Mouse (Mus musculus): ENCODE results near the gene Rb1. TPM values are rescaled to one million over a fixed set of nuclear protein-coding genes. Genes with fewer than 3 reads are reported as not detected.

Gene Rb1
- polyA plus RNA-seq (2016; fragmentation: Nextera tagmentation; extraction: Ambion mirVana) = 34.2 and 36.4 TPM in 2 replicates

GRCm38 (mm10) chr14:73325456-73326381 lies at the start of gene Rb1:
Gene Rb1, minus strand, starts transcription at chr14:73325822.
- H3K9me3 ChIP-seq (replicated peaks) = no peaks in the 10 kb centered on the region
- H3K4me1 ChIP-seq = peaks cover 16% of the 10 kb centered on the region
- H3K27ac ChIP-seq = peak within 1 kb of the TSS; percentile 90
- peak within 1 kb of the TSS; percentile 97 for H3K4me3 ChIP-seq
- H3K9ac ChIP-seq = peak within 1 kb of the TSS; percentile 80
- ATAC-seq (ENCODE audit: low FRiP score) = peak; percentile 92
- H3K27me3 ChIP-seq = no peaks in the 10 kb centered on the region
- WGBS = under 1% methylated on average over 93 of the region's 135 CpGs
- peaks cover 2% of the 10 kb centered on the region; the same call in 1 of the 2 replicates for H3K36me3 ChIP-seq
- H3K4me2 ChIP-seq (replicated peaks) = peak within 1 kb of the TSS; percentile 78

GRCm38 (mm10) chr14:73374315-73374890 lies 48.8 kb upstream of the Rb1 start:
- no peak overlapping the region for H3K4me2 ChIP-seq (replicated peaks)
- H3K9me3 ChIP-seq (replicated peaks) = no peaks in the 10 kb centered on the region
- peaks cover 4% of the 10 kb centered on the region; the same call in 1 of the 2 replicates for H3K4me1 ChIP-seq
- ATAC-seq (ENCODE audit: low FRiP score) = no peak
- 74% methylated on average over 11 of the region's 11 CpGs for WGBS
- H3K27ac ChIP-seq = no peak overlapping the region
- no peak overlapping the region for H3K9ac ChIP-seq
- no peak overlapping the region for H3K4me3 ChIP-seq
- no peaks in the 10 kb centered on the region for H3K27me3 ChIP-seq
- H3K36me3 ChIP-seq = peaks cover 23% of the 10 kb centered on the region

GRCm38 (mm10) chr14:73373606-73374005 lies 48.0 kb upstream of the Rb1 start:
- Histone ChIP-seq H3K27ac (no peak overlapping the region), H3K4me3 (no peak overlapping the region), H3K36me3 (peaks cover 20% of the 10 kb centered on the region), H3K4me2 (replicated peaks) (no peak overlapping the region), H3K9ac (no peak overlapping the region), H3K4me1 (peaks cover 4% of the 10 kb centered on the region; the same call in 1 of the 2 replicates), H3K9me3 (replicated peaks) (no peaks in the 10 kb centered on the region), H3K27me3 (no peaks in the 10 kb centered on the region)
- 83% methylated on average over 8 of the region's 8 CpGs for WGBS
- no peak for ATAC-seq (ENCODE audit: low FRiP score)

- Histone ChIP-seq H3K4me2 (replicated peaks) (no peak overlapping the region), H3K9me3 (replicated peaks) (no peaks in the 10 kb centered on the region), H3K27ac (no peak overlapping the region), H3K36me3 (peaks cover 22% of the 10 kb centered on the region), H3K4me1 (peaks cover 4% of the 10 kb centered on the region; the same call in 1 of the 2 replicates), H3K9ac (no peak overlapping the region), H3K4me3 (no peak overlapping the region), H3K27me3 (no peaks in the 10 kb centered on the region)
- ATAC-seq (ENCODE audit: low FRiP score) = no peak
- WGBS = 85% methylated on average over 4 of the region's 4 CpGs
Observed at GRCm38 (mm10) chr14:73372990-73373389, 47.4 kb upstream of the Rb1 start.

- H3K4me3 ChIP-seq = no peak overlapping the region
- no peaks in the 10 kb centered on the region for H3K9me3 ChIP-seq (replicated peaks)
- no peak overlapping the region for H3K27ac ChIP-seq
- peaks cover 29% of the 10 kb centered on the region for H3K36me3 ChIP-seq
- H3K4me2 ChIP-seq (replicated peaks) = no peak overlapping the region
- peaks cover 4% of the 10 kb centered on the region; the same call in 1 of the 2 replicates for H3K4me1 ChIP-seq
- no peaks in the 10 kb centered on the region for H3K27me3 ChIP-seq
- WGBS = 89% methylated on average over 4 of the region's 4 CpGs
- no peak overlapping the region for H3K9ac ChIP-seq
- no peak for ATAC-seq (ENCODE audit: low FRiP score)
Observed at GRCm38 (mm10) chr14:73371577-73371976, 46.0 kb upstream of the Rb1 start.

- 89% methylated on average over 23 of the region's 23 CpGs for WGBS
- Histone ChIP-seq H3K36me3 (peaks cover 37% of the 10 kb centered on the region), H3K27ac (no peak overlapping the region), H3K4me2 (replicated peaks) (no peak overlapping the region), H3K9me3 (replicated peaks) (no peaks in the 10 kb centered on the region), H3K9ac (no peak overlapping the region), H3K4me3 (no peak overlapping the region), H3K4me1 (peaks cover 4% of the 10 kb centered on the region; the same call in 1 of the 2 replicates), H3K27me3 (no peaks in the 10 kb centered on the region)
- ATAC-seq (ENCODE audit: low FRiP score) = no peak
Observed at GRCm38 (mm10) chr14:73370695-73371372, 45.2 kb upstream of the Rb1 start.

GRCm38 (mm10) chr14:73370078-73370670 lies 44.6 kb upstream of the Rb1 start:
- peaks cover 43% of the 10 kb centered on the region for H3K36me3 ChIP-seq
- no peak overlapping the region for H3K9ac ChIP-seq
- H3K9me3 ChIP-seq (replicated peaks) = no peaks in the 10 kb centered on the region
- H3K27ac ChIP-seq = no peak overlapping the region
- no peak overlapping the region for H3K4me3 ChIP-seq
- no peak overlapping the region for H3K4me2 ChIP-seq (replicated peaks)
- H3K4me1 ChIP-seq = peaks cover 4% of the 10 kb centered on the region; the same call in 1 of the 2 replicates
- WGBS = 87% methylated on average over 11 of the region's 11 CpGs
- ATAC-seq (ENCODE audit: low FRiP score) = no peak
- no peaks in the 10 kb centered on the region for H3K27me3 ChIP-seq

- no peak overlapping the region for H3K4me2 ChIP-seq (replicated peaks)
- 89% methylated on average over 4 of the region's 4 CpGs for WGBS
Observed at GRCm38 (mm10) chr14:73369634-73370033, 44.0 kb upstream of the Rb1 start.

GRCm38 (mm10) chr14:73368966-73369365 lies 43.3 kb upstream of the Rb1 start:
- Histone ChIP-seq H3K4me1 (no peaks in the 10 kb centered on the region), H3K9me3 (replicated peaks) (no peaks in the 10 kb centered on the region), H3K27ac (no peak overlapping the region), H3K36me3 (peaks cover 55% of the 10 kb centered on the region), H3K4me3 (no peak overlapping the region), H3K9ac (no peak overlapping the region), H3K27me3 (no peaks in the 10 kb centered on the region), H3K4me2 (replicated peaks) (no peak overlapping the region)
- no peak for ATAC-seq (ENCODE audit: low FRiP score)
- WGBS = 95% methylated on average over 13 of the region's 13 CpGs

More at GRCm38 (mm10) chr14:73369634-73370033, 44.0 kb upstream of the Rb1 start:
- Histone ChIP-seq H3K4me1 (peaks cover 4% of the 10 kb centered on the region; the same call in 1 of the 2 replicates), H3K27me3 (no peaks in the 10 kb centered on the region), H3K9ac (no peak overlapping the region), H3K27ac (no peak overlapping the region), H3K4me3 (no peak overlapping the region), H3K9me3 (replicated peaks) (no peaks in the 10 kb centered on the region), H3K36me3 (peaks cover 49% of the 10 kb centered on the region)
- no peak for ATAC-seq (ENCODE audit: low FRiP score)

GRCm38 (mm10) chr14:73368221-73368620 lies 42.6 kb upstream of the Rb1 start:
- ATAC-seq (ENCODE audit: low FRiP score) = no peak
- WGBS = 94% methylated on average over 13 of the region's 13 CpGs
- peaks cover 63% of the 10 kb centered on the region for H3K36me3 ChIP-seq

GRCm38 (mm10) chr14:73366278-73366677 lies 40.7 kb upstream of the Rb1 start:
- H3K9ac ChIP-seq = no peak overlapping the region
- H3K36me3 ChIP-seq = peaks cover 80% of the 10 kb centered on the region
- no peaks in the 10 kb centered on the region for H3K4me1 ChIP-seq
- H3K27ac ChIP-seq = no peak overlapping the region
- no peaks in the 10 kb centered on the region for H3K27me3 ChIP-seq
- ATAC-seq (ENCODE audit: low FRiP score) = no peak
- H3K4me2 ChIP-seq (replicated peaks) = no peak overlapping the region
- no peak overlapping the region for H3K4me3 ChIP-seq
- H3K9me3 ChIP-seq (replicated peaks) = no peaks in the 10 kb centered on the region
- WGBS = 92% methylated on average over 11 of the region's 11 CpGs

More at GRCm38 (mm10) chr14:73368221-73368620, 42.6 kb upstream of the Rb1 start:
- Histone ChIP-seq H3K27me3 (no peaks in the 10 kb centered on the region), H3K9ac (no peak overlapping the region), H3K9me3 (replicated peaks) (no peaks in the 10 kb centered on the region), H3K27ac (no peak overlapping the region), H3K4me2 (replicated peaks) (no peak overlapping the region), H3K4me3 (no peak overlapping the region), H3K4me1 (no peaks in the 10 kb centered on the region)

GRCm38 (mm10) chr14:73363782-73364181 lies 38.2 kb upstream of the Rb1 start:
- no peak for ATAC-seq (ENCODE audit: low FRiP score)
- Histone ChIP-seq H3K9me3 (replicated peaks) (no peaks in the 10 kb centered on the region), H3K4me3 (no peak overlapping the region), H3K9ac (no peak overlapping the region), H3K36me3 (peaks cover 95% of the 10 kb centered on the region), H3K27ac (no peak overlapping the region), H3K4me1 (no peaks in the 10 kb centered on the region), H3K27me3 (no peaks in the 10 kb centered on the region), H3K4me2 (replicated peaks) (no peak overlapping the region)
- 96% methylated on average over 11 of the region's 11 CpGs for WGBS

All from hindbrain, embryonic 12.5 days (tissue).